Mouse (Mus musculus) gastrocnemius, adult 18-20 months (tissue): ENCODE results near the gene Srsf3. TPM values are rescaled to one million over a fixed set of nuclear protein-coding genes. Genes with fewer than 3 reads are reported as not detected.
"Not testable (repeated sequence)": the region's sequence is repeated elsewhere in the genome, so short reads cannot be mapped to it uniquely, and the experiment has no call there.

Experiments used
- DNase-seq: peaks from one replicate; pipeline ENCODE4 v3.0.0; 2021; ENCODE audit warnings: low spot score
- total RNA-seq, 2 experiments: library from RNA; stranded (reverse); gene quantifications; 2 replicates each; pipeline ENCODE4 v1.2.3; 2021

The Srsf3 gene
- total RNA-seq, 2 experiments from 2014 or later, result 37.4 to 48.6 TPM

GRCm38 (mm10) chr17:29063121-29063987, 30.9 kb downstream of the Srsf3 start:
- no peak for DNase-seq

- DNase-seq, result no peak
These were observed 31.5 kb downstream of the Srsf3 start for GRCm38 (mm10) chr17:29063988-29064285.

GRCm38 (mm10) chr17:29065245-29065940, 33.0 kb downstream of the Srsf3 start:
- DNase-seq, result no peak

GRCm38 (mm10) chr17:29065971-29066370, 33.5 kb downstream of the Srsf3 start:
- DNase-seq, result no peak

- DNase-seq, result not testable (repeated sequence)
These were observed 35.0 kb downstream of the Srsf3 start for GRCm38 (mm10) chr17:29067416-29067815.

- no peak for DNase-seq
These were observed 35.4 kb downstream of the Srsf3 start for GRCm38 (mm10) chr17:29067847-29068246.

GRCm38 (mm10) chr17:29069063-29069462, 36.6 kb downstream of the Srsf3 start:
- no peak for DNase-seq

GRCm38 (mm10) chr17:29071820-29072219, 39.4 kb downstream of the Srsf3 start:
- no peak for DNase-seq

- DNase-seq, result no peak
These were observed 40.4 kb downstream of the Srsf3 start for GRCm38 (mm10) chr17:29072701-29073307.

GRCm38 (mm10) chr17:29073313-29073712, 40.9 kb downstream of the Srsf3 start:
- DNase-seq, result no peak

GRCm38 (mm10) chr17:29074085-29074484, 41.7 kb downstream of the Srsf3 start:
- no peak for DNase-seq

GRCm38 (mm10) chr17:29076235-29076634, 43.8 kb downstream of the Srsf3 start:
- DNase-seq, result no peak

- DNase-seq, result no peak
These were observed 45.5 kb downstream of the Srsf3 start for GRCm38 (mm10) chr17:29077786-29078509.

- DNase-seq, result peak; percentile 86
These were observed 46.3 kb downstream of the Srsf3 start for GRCm38 (mm10) chr17:29078519-29079383.

GRCm38 (mm10) chr17:29080758-29081617, 48.6 kb downstream of the Srsf3 start:
- no peak for DNase-seq

GRCm38 (mm10) chr17:29081618-29082381, 49.4 kb downstream of the Srsf3 start:
- DNase-seq, result no peak

GRCm38 (mm10) chr17:29083586-29083985, 51.2 kb downstream of the Srsf3 start:
- DNase-seq, result no peak

GRCm38 (mm10) chr17:29084656-29085055, 52.2 kb downstream of the Srsf3 start:
- no peak for DNase-seq

GRCm38 (mm10) chr17:29085266-29085665, 52.8 kb downstream of the Srsf3 start:
- no peak for DNase-seq
